In the genomic region with DNA sequence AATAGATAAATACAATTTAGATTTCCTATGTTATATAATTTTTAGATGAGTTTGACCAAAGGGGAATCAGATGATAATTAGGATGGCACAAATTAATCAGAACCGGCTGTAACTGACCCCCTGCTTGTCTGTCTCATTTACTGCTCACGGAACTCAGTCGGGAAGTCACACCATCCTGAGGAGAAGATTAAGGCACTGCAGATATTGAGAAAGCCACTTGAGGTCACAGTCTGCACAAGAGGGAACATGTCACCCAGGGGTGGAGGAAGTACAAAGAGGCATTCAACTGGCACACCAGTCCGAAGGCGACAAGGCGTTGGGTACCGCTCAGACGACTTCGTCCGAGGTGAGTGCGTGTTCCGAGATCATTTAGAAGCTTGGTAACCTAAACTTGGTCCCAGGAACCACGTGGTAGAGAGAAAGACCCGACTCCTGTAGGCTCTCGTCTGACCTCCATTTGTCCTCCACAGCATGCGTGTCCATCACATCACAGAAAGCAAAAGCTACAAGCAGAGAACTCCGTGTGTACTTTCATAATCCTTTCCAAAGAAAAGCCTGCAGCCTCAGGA, we compare ENCODE assay signal across 23 mouse cellular contexts. TPM values are rescaled to one million over a fixed set of nuclear protein-coding genes. Genes with fewer than 3 reads are reported as not detected.
A peak's percentile ranks its signal among the peaks of the same experiment; 100 is the strongest.
DNase-seq lines count a peak whose midpoint lies in the region; ATAC-seq and TF ChIP-seq lines count a peak whose summit lies in the region.
"Had no signal": no experiment of that assay in that cellular context is flagged by ENCODE, and none has a peak within 500 bp of the region (broad histone marks: within the 10 kb centered on the region; RNA-seq: fewer than 3 reads in every experiment).

No protein-coding gene starts in this region.

- intact Hi-C loops in heart, postnatal 36 days (cut with DNase I) = no loop called here

- TF ChIP-seq POLR2A in bone marrow, adult 2 months (IDR thresholded peaks at IDR 0.05; ENCODE audit: borderline replicate concordance, control insufficient read depth, low read depth, low read length) = no peak

- H3K9me3 ChIP-seq in heart, embryonic 12.5 days (replicated peaks) = no peaks in the 10 kb centered on the region
- no peaks in the 10 kb centered on the region for H3K9me3 ChIP-seq in G1E (replicated peaks)
- no peaks in the 10 kb centered on the region for H3K9me3 ChIP-seq in liver, embryonic 16.5 days (replicated peaks; ENCODE audit: control insufficient read depth, low read length)
- H3K9me3 ChIP-seq: embryonic facial prominence, embryonic 10.5 days; lung, embryonic 15.5 days; midbrain, embryonic 10.5 days; neural tube, embryonic 15.5 days; stomach, embryonic 15.5 days had no signal

- DNase-seq in heart, postnatal 36 days = no peak
- DNase-seq in G1E (ENCODE audit: low spot score) = no peak
- DNase-seq in cerebellum, postnatal 4 days (ENCODE audit: low spot score in 2 of 2) = no peak
- no peak for DNase-seq in gastrocnemius, postnatal 25 days
- DNase-seq: adrenal gland, postnatal 14 days; B cell, adult 2 months; cerebellum, adult 9-11 months; forebrain, postnatal 0 days; gastrocnemius, postnatal 14 days; layer of hippocampus, postnatal 36 days; lung, postnatal 36 days; thymus, postnatal 4 days had no signal

- H3K27me3 ChIP-seq in heart, embryonic 12.5 days (replicated peaks) = no peaks in the 10 kb centered on the region
- no peaks in the 10 kb centered on the region; the same call in 1 of the 2 replicates for H3K27me3 ChIP-seq in G1E (ENCODE audit: insufficient read depth, low read length)
- H3K27me3 ChIP-seq in liver, embryonic 16.5 days (ENCODE audit: control insufficient read depth, insufficient read depth, low read depth, low read length) = no peaks in the 10 kb centered on the region
- H3K27me3 ChIP-seq: CH12.LX; lung, embryonic 15.5 days; neural tube, embryonic 15.5 days; stomach, embryonic 15.5 days had no signal

- 0 out of 2 replicates have a peak overlapping the region, but pooled peaks have one; percentile 4 for H3K4me2 ChIP-seq in heart, embryonic 12.5 days
- peak overlapping the region; percentile 68 for H3K4me2 ChIP-seq in liver, embryonic 16.5 days (ENCODE audit: low read depth, low read length)
- H3K4me2 ChIP-seq: lung, embryonic 15.5 days; neural tube, embryonic 15.5 days; stomach, embryonic 15.5 days had no signal

- H3K4me1 ChIP-seq in heart, embryonic 12.5 days (replicated peaks) = peaks cover 8% of the 10 kb centered on the region; the same call in 1 of the 2 replicates
- H3K4me1 ChIP-seq in G1E (ENCODE audit: insufficient read depth, low read depth, low read length) = peaks cover 68% of the 10 kb centered on the region
- H3K4me1 ChIP-seq in bone marrow, adult 2 months (ENCODE audit: control insufficient read depth, insufficient read depth, low read length) = peaks cover 5% of the 10 kb centered on the region
- H3K4me1 ChIP-seq in liver, embryonic 16.5 days (ENCODE audit: control insufficient read depth, low read depth, low read length) = peaks cover 56% of the 10 kb centered on the region
- H3K4me1 ChIP-seq: lung, embryonic 15.5 days; neural tube, embryonic 15.5 days; stomach, embryonic 15.5 days had no signal

- H3K4me3 ChIP-seq in heart, embryonic 12.5 days = no peak overlapping the region
- peak overlapping the region; percentile 52; the same call in 1 of the 2 replicates for H3K4me3 ChIP-seq in G1E (ENCODE audit: low read depth, low read length)
- H3K4me3 ChIP-seq in bone marrow, adult 2 months (replicated peaks; ENCODE audit: control insufficient read depth, low read depth, low read length) = peak overlapping the region; percentile 2
- peak overlapping the region; percentile 45 for H3K4me3 ChIP-seq in liver, embryonic 16.5 days (ENCODE audit: low read depth, low read length)
- H3K4me3 ChIP-seq: embryonic facial prominence, embryonic 10.5 days; layer of hippocampus, adult 2 months; lung, embryonic 15.5 days; midbrain, embryonic 10.5 days; neural tube, embryonic 15.5 days; stomach, embryonic 15.5 days had no signal

- 82% methylated on average over 17 of the region's 17 CpGs for WGBS in heart, embryonic 12.5 days
- 71% methylated on average over 17 of the region's 17 CpGs for WGBS in bone marrow, adult 2 months
- 75% methylated on average over 17 of the region's 17 CpGs for WGBS in liver, embryonic 16.5 days (ENCODE audit: insufficient replicate concordance)

- TF ChIP-seq CTCF in G1E (IDR thresholded peaks at IDR 0.05; ENCODE audit: low read depth, low read length) = no peak
- TF ChIP-seq CTCF in bone marrow, adult 2 months (IDR thresholded peaks at IDR 0.05; ENCODE audit: control insufficient read depth, insufficient read depth, low read length) = no peak

- no peaks in the 10 kb centered on the region for H3K36me3 ChIP-seq in heart, embryonic 12.5 days
- H3K36me3 ChIP-seq in G1E (replicated peaks) = no peaks in the 10 kb centered on the region
- no peaks in the 10 kb centered on the region for H3K36me3 ChIP-seq in liver, embryonic 16.5 days (ENCODE audit: control insufficient read depth, insufficient read depth)
- H3K36me3 ChIP-seq: embryonic facial prominence, embryonic 10.5 days; lung, embryonic 15.5 days; midbrain, embryonic 10.5 days; neural tube, embryonic 15.5 days; stomach, embryonic 15.5 days had no signal

- ATAC-seq in heart, embryonic 12.5 days (ENCODE audit: insufficient number of reproducible peaks, low FRiP score) = no peak
- no peak for ATAC-seq in G1E (ENCODE audit: extremely low read depth, insufficient number of reproducible peaks, low FRiP score, poor library complexity, severe bottlenecking)
- ATAC-seq in liver, embryonic 16.5 days (ENCODE audit: low read depth) = no peak
- ATAC-seq: forebrain, postnatal 0 days; intestine, postnatal 0 days had no signal

- peak overlapping the region; percentile 55 for H3K27ac ChIP-seq in heart, embryonic 12.5 days (ENCODE audit: poor library complexity, severe bottlenecking)
- peak overlapping the region; percentile 25 for H3K27ac ChIP-seq in bone marrow, adult 2 months (ENCODE audit: control insufficient read depth, insufficient read depth, low read depth, low read length, poor library complexity)
- peak overlapping the region; percentile 98 for H3K27ac ChIP-seq in liver, embryonic 16.5 days (ENCODE audit: low read length)
- H3K27ac ChIP-seq: layer of hippocampus, adult 2 months; lung, embryonic 15.5 days; midbrain, embryonic 10.5 days; neural tube, embryonic 15.5 days; stomach, embryonic 15.5 days had no signal

- H3K9ac ChIP-seq in heart, embryonic 12.5 days = no peak overlapping the region
- peak overlapping the region; percentile 72 for H3K9ac ChIP-seq in liver, embryonic 16.5 days (ENCODE audit: low read depth, low read length)
- H3K9ac ChIP-seq: forebrain, postnatal 0 days; lung, embryonic 15.5 days; neural tube, embryonic 15.5 days; stomach, embryonic 15.5 days had no signal

RNA-seq across cellular contexts. Expression of a gene that starts 26.8 kb away (rescaled TPM):
- polyA plus RNA-seq in heart, embryonic 12.5 days (2016; fragmentation: Nextera tagmentation; extraction: Ambion mirVana) = 45.8 and 47.5 TPM in 2 replicates
- total RNA-seq in heart, postnatal 36 days (2021) = 10 to 100 TPM in 1 of 2 experiments, 1 to 10 TPM in 1; 9.3 to 13.6 TPM
- total RNA-seq in G1E (2014; fragmentation: Nextera tagmentation) = 38.5 and 47.7 TPM in 2 replicates
- total RNA-seq in G1E (2017) = 71.8 and 88.4 TPM in 2 replicates
- polyA plus RNA-seq in G1E (2012) = 27.8 and 31.6 TPM in 2 replicates
- polyA plus RNA-seq in bone marrow, adult 2 months (2011; ENCODE audit: insufficient read depth, insufficient read length, low replicate concordance, missing spikeins) = 84.8 and 139 TPM in 2 replicates
- polyA plus RNA-seq in liver, embryonic 16.5 days (2015; fragmentation: Nextera tagmentation; extraction: Ambion mirVana) = 39.4 and 39.6 TPM in 2 replicates
- 10 to 100 TPM in 1 of 2 experiments, 1 to 10 TPM in 1; 5.6 to 11.5 TPM for total RNA-seq in gastrocnemius, postnatal 25 days (2021)

Comparison
In these comparisons a context has a peak if more than half of its experiments do, and no peak if none do; other contexts are left out.
1. H3K27ac ChIP-seq: peak in every context shown above with its lines; median percentile 98 in liver, embryonic 16.5 days; 55 in heart, embryonic 12.5 days; 25 in bone marrow, adult 2 months.